Mouse (Mus musculus): ENCODE measurements around the gene Skp2. TPM values are rescaled to one million over a fixed set of nuclear protein-coding genes. Genes with fewer than 3 reads are reported as not detected.
A peak's percentile ranks its signal among the peaks of the same experiment; 100 is the strongest.

The Skp2 gene
- polyA plus RNA-seq, 1 experiment from 2014 or later, result 128 TPM

GRCm38 (mm10) chr15:9132693-9133443, 22.4 kb downstream of the Skp2 start:
- H3K27ac ChIP-seq, result no peak overlapping the region
- no peaks in the 10 kb centered on the region for H3K9me3 ChIP-seq
- H3K36me3 ChIP-seq, result peaks cover 74% of the 10 kb centered on the region
- H3K9ac ChIP-seq, result no peak overlapping the region
- H3K4me1 ChIP-seq, result peaks cover 18% of the 10 kb centered on the region; the same call in 1 of the 2 replicates
- no peak overlapping the region for H3K4me3 ChIP-seq
- no peak for ATAC-seq (ENCODE audit: insufficient number of reproducible peaks, insufficient read depth, low FRiP score, low TSS enrichment)
- 79% methylated on average over 13 of the region's 13 CpGs for WGBS
- H3K27me3 ChIP-seq, result no peaks in the 10 kb centered on the region
- H3K4me2 ChIP-seq (replicated peaks), result no peak overlapping the region

DNA sequence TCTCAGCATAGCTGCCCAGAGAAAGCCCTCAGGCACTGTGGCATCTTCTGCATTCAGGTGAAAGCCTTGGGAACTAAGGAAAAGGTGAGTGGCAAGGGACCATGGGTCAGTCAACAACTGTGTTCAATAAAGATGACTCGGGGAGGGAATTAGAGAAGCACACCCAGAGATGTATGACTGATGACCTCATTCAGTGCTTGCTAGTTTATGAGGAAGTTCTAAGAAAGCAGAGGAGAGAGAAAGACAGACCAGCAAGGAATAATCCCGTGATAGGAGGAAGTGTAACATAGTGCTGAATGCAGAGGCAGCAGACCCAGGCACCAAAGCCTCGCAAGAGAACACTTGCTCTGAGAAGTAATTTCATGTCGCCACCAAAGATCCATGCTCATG, 23.7 kb downstream of the Skp2 start:
- Histone ChIP-seq H3K4me3 (no peak overlapping the region), H3K4me1 (peaks cover 18% of the 10 kb centered on the region; the same call in 1 of the 2 replicates), H3K27me3 (no peaks in the 10 kb centered on the region), H3K4me2 (replicated peaks) (no peak overlapping the region), H3K36me3 (peaks cover 70% of the 10 kb centered on the region), H3K9me3 (no peaks in the 10 kb centered on the region), H3K27ac (peak overlapping the region; percentile 65), H3K9ac (no peak overlapping the region)
- 82% methylated on average over 4 of the region's 4 CpGs for WGBS
- no peak for ATAC-seq (ENCODE audit: insufficient number of reproducible peaks, insufficient read depth, low FRiP score, low TSS enrichment)

DNA sequence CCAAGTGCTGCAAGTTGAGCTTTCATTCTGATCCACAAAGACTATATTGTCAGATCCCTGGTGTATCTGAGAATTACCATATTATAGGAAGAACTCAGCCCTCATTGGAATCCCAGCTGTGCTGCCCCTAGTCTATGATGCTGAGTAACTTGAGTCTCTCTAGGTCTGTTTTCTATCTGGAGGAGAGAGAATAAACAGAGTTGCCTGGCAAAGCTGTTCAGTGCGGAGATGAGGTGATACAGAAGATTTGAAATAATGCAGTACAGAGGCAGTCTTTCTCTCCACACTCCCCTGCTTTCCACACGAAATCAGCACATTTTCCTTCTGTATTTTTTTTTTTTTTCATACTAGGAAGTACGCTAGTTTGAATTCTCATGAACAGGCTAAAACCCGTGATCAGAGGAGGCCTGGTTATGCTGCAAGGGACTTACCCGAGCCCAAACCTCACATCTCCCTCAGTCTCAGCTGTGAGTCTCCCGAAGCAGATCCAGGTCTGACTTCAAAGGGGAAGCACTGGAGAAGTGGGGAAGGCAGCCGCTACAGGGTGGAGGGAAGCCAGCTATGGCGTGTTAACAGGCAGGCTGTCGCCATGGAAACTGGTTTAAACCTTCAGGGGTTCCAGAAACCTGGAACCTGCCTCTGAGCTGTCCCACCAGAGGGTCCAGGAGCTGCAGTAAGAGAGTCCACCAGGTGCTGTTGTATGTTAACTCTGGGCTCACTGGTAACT, 24.3 kb downstream of the Skp2 start:
- 56% methylated on average over 9 of the region's 9 CpGs for WGBS
- Histone ChIP-seq H3K4me2 (replicated peaks) (no peak overlapping the region), H3K4me3 (no peak overlapping the region), H3K36me3 (peaks cover 67% of the 10 kb centered on the region), H3K9me3 (no peaks in the 10 kb centered on the region), H3K9ac (no peak overlapping the region), H3K27ac (peak overlapping the region; percentile 65), H3K4me1 (peaks cover 18% of the 10 kb centered on the region; the same call in 1 of the 2 replicates), H3K27me3 (no peaks in the 10 kb centered on the region)
- peak; percentile 76; the same call in 1 of the 2 replicates for ATAC-seq (ENCODE audit: insufficient number of reproducible peaks, insufficient read depth, low FRiP score, low TSS enrichment)

- peaks cover 7% of the 10 kb centered on the region; the same call in 1 of the 2 replicates for H3K4me1 ChIP-seq
- H3K4me3 ChIP-seq, result no peak overlapping the region
- H3K9ac ChIP-seq, result no peak overlapping the region
- H3K9me3 ChIP-seq, result no peaks in the 10 kb centered on the region
- H3K4me2 ChIP-seq (replicated peaks), result no peak overlapping the region
- no peaks in the 10 kb centered on the region for H3K27me3 ChIP-seq
- no peak for ATAC-seq (ENCODE audit: insufficient number of reproducible peaks, insufficient read depth, low FRiP score, low TSS enrichment)
- 90% methylated on average over 7 of the region's 7 CpGs for WGBS
- H3K27ac ChIP-seq, result no peak overlapping the region
- H3K36me3 ChIP-seq, result peaks cover 83% of the 10 kb centered on the region
Measured at GRCm38 (mm10) chr15:9127051-9127791, 28.0 kb downstream of the Skp2 start.

GRCm38 (mm10) chr15:9124856-9125255, 30.4 kb downstream of the Skp2 start:
- Histone ChIP-seq H3K4me3 (no peak overlapping the region), H3K9me3 (no peaks in the 10 kb centered on the region), H3K36me3 (peaks cover 83% of the 10 kb centered on the region), H3K9ac (no peak overlapping the region), H3K4me1 (no peaks in the 10 kb centered on the region), H3K4me2 (replicated peaks) (no peak overlapping the region), H3K27me3 (no peaks in the 10 kb centered on the region), H3K27ac (no peak overlapping the region)
- 94% methylated on average over 21 of the region's 21 CpGs for WGBS
- no peak for ATAC-seq (ENCODE audit: insufficient number of reproducible peaks, insufficient read depth, low FRiP score, low TSS enrichment)

DNA sequence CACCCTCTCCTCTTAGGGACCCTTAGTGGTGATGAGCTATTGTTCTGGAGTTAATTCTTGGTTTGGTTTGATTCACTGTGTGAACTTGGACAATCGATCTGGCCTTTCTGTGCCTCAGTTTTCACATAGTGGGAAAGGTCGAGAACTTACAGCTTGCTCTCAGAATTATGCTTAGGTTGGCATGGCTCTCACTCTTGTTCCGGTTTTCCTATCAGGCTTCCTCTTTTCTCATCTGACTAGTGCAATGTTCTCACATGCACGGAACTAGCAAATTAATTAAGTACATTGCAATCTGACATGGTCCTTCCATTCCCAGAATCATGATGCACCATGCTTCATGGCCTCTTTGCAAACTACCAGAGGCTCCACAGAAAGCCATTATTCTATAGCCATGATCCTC, 32.2 kb downstream of the Skp2 start:
- Histone ChIP-seq H3K4me1 (no peaks in the 10 kb centered on the region), H3K36me3 (peaks cover 81% of the 10 kb centered on the region), H3K9me3 (no peaks in the 10 kb centered on the region), H3K27me3 (no peaks in the 10 kb centered on the region), H3K4me3 (no peak overlapping the region), H3K9ac (no peak overlapping the region), H3K27ac (no peak overlapping the region), H3K4me2 (replicated peaks) (no peak overlapping the region)
- 88% methylated on average over 4 of the region's 4 CpGs for WGBS
- no peak for ATAC-seq (ENCODE audit: insufficient number of reproducible peaks, insufficient read depth, low FRiP score, low TSS enrichment)

GRCm38 (mm10) chr15:9120081-9120480, 35.1 kb downstream of the Skp2 start:
- WGBS, result 92% methylated on average over 2 of the region's 2 CpGs
- Histone ChIP-seq H3K9ac (no peak overlapping the region), H3K4me1 (no peaks in the 10 kb centered on the region), H3K27me3 (no peaks in the 10 kb centered on the region), H3K36me3 (peaks cover 89% of the 10 kb centered on the region), H3K27ac (no peak overlapping the region), H3K9me3 (no peaks in the 10 kb centered on the region), H3K4me3 (no peak overlapping the region), H3K4me2 (replicated peaks) (no peak overlapping the region)
- ATAC-seq (ENCODE audit: insufficient number of reproducible peaks, insufficient read depth, low FRiP score, low TSS enrichment), result no peak

- peaks cover 87% of the 10 kb centered on the region for H3K36me3 ChIP-seq
Measured at GRCm38 (mm10) chr15:9118852-9119251, 36.4 kb downstream of the Skp2 start.

GRCm38 (mm10) chr15:9114599-9114998, 40.6 kb downstream of the Skp2 start:
- Histone ChIP-seq H3K4me2 (replicated peaks) (no peak overlapping the region), H3K9ac (no peak overlapping the region), H3K4me3 (no peak overlapping the region), H3K4me1 (no peaks in the 10 kb centered on the region), H3K9me3 (no peaks in the 10 kb centered on the region), H3K36me3 (peaks cover 72% of the 10 kb centered on the region), H3K27me3 (no peaks in the 10 kb centered on the region), H3K27ac (no peak overlapping the region)
- no peak for ATAC-seq (ENCODE audit: insufficient number of reproducible peaks, insufficient read depth, low FRiP score, low TSS enrichment)
- 54% methylated on average over 5 of the region's 5 CpGs for WGBS

More at GRCm38 (mm10) chr15:9118852-9119251, 36.4 kb downstream of the Skp2 start:
- Histone ChIP-seq H3K4me2 (replicated peaks) (no peak overlapping the region), H3K27ac (no peak overlapping the region), H3K27me3 (no peaks in the 10 kb centered on the region), H3K9ac (no peak overlapping the region), H3K4me3 (no peak overlapping the region), H3K9me3 (no peaks in the 10 kb centered on the region), H3K4me1 (no peaks in the 10 kb centered on the region)
- WGBS, result 88% methylated on average over 4 of the region's 4 CpGs
- no peak for ATAC-seq (ENCODE audit: insufficient number of reproducible peaks, insufficient read depth, low FRiP score, low TSS enrichment)

DNA sequence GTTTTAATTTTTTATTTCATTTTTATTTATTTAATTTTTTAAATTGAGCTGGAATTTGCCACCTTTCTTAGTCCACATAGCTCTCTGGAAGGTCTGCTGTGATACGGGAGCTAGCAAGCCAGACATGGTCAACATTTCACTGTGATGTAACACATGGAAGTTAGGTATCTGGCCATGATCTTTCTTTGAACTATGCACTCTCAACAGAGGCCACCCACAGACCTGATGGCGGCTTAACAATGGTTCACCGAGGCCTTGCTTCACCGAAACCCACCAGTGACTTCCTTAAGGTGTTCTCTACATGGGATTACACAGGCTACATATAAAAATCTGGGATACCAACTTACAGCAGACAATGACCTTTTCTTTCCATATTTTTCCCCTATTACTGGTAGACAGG, 41.1 kb downstream of the Skp2 start:
- Histone ChIP-seq H3K4me1 (no peaks in the 10 kb centered on the region), H3K9ac (no peak overlapping the region), H3K27me3 (no peaks in the 10 kb centered on the region), H3K4me3 (no peak overlapping the region), H3K36me3 (peaks cover 68% of the 10 kb centered on the region), H3K27ac (no peak overlapping the region), H3K9me3 (no peaks in the 10 kb centered on the region), H3K4me2 (replicated peaks) (no peak overlapping the region)
- ATAC-seq (ENCODE audit: insufficient number of reproducible peaks, insufficient read depth, low FRiP score, low TSS enrichment), result no peak
- 80% methylated on average over 4 of the region's 4 CpGs for WGBS

DNA sequence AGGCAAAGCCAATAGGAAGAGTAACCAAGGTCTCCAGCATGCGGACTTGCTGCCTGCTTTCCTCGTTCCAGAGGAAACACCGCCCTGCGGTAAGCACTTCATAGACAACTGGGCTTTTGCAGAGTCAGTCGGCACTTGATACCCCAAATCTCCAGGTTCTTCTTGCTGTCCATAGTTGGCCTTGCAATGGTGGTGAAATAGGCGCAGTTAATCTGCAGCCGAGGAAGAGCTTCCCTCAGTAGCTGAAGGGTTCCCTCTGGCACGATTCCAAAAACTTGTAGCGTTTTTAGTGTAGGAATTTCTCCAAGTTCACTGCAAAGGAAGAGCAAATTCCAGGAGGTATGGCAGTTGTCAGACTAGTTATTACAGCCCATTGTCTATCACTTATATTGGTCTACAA, 41.7 kb downstream of the Skp2 start:
- no peak for ATAC-seq (ENCODE audit: insufficient number of reproducible peaks, insufficient read depth, low FRiP score, low TSS enrichment)
- H3K4me3 ChIP-seq, result no peak overlapping the region
- no peaks in the 10 kb centered on the region for H3K27me3 ChIP-seq
- H3K27ac ChIP-seq, result no peak overlapping the region
- H3K9ac ChIP-seq, result no peak overlapping the region
- 80% methylated on average over 9 of the region's 9 CpGs for WGBS
- no peaks in the 10 kb centered on the region for H3K4me1 ChIP-seq
- peaks cover 62% of the 10 kb centered on the region for H3K36me3 ChIP-seq
- H3K9me3 ChIP-seq, result no peaks in the 10 kb centered on the region
- H3K4me2 ChIP-seq (replicated peaks), result no peak overlapping the region
